Mouse (Mus musculus): ENCODE data around the gene Scnm1.

GRCm38 (mm10) chr3:95107898-95108297 lies 25.9 kb downstream of the Scnm1 start:
- TF ChIP-seq CTCF (IDR thresholded peaks at IDR 0.05; ENCODE audit: low read depth, low read length), result no peak
- no peak for TF ChIP-seq EP300 (IDR thresholded peaks at IDR 0.05; ENCODE audit: insufficient read depth, low read depth, low read length)
- no peak for TF ChIP-seq POLR2A (IDR thresholded peaks at IDR 0.05; ENCODE audit: insufficient read depth, low read length)

Data from ES-Bruce4 (cell line).